20 mouse cellular contexts compared by ENCODE assay signal in genomic region chr11:21172281-21172680, GRCm38 (mm10).
DNase-seq lines count a peak whose midpoint lies in the region; ATAC-seq lines count a peak whose summit lies in the region.
"Had no signal": no experiment of that assay in that cellular context is flagged by ENCODE, and none has a peak within 500 bp of the region (broad histone marks: within the 10 kb centered on the region; RNA-seq: fewer than 3 reads in every experiment).

No protein-coding gene starts in this region.

- WGBS in liver, embryonic 11.5 days, result 74% methylated on average over 3 of the region's 3 CpGs

- H3K4me2 ChIP-seq in liver, embryonic 11.5 days, result no peak overlapping the region
- H3K4me2 ChIP-seq: heart, embryonic 12.5 days; hindbrain, embryonic 14.5 days; limb, embryonic 12.5 days; lung, embryonic 14.5 days; midbrain, embryonic 13.5 days had no signal

- peaks cover 10% of the 10 kb centered on the region for H3K4me1 ChIP-seq in liver, embryonic 11.5 days (replicated peaks; ENCODE audit: control insufficient read depth, insufficient read depth, low read length)
- H3K4me1 ChIP-seq: limb, embryonic 12.5 days had no signal

- H3K36me3 ChIP-seq in liver, embryonic 11.5 days (ENCODE audit: control insufficient read depth, insufficient read depth, low read length), result no peaks in the 10 kb centered on the region
- H3K36me3 ChIP-seq: heart, embryonic 12.5 days; limb, embryonic 12.5 days; midbrain, embryonic 13.5 days had no signal

- no peaks in the 10 kb centered on the region for H3K27me3 ChIP-seq in liver, embryonic 11.5 days (replicated peaks; ENCODE audit: control insufficient read depth, insufficient read depth, low read length)
- H3K27me3 ChIP-seq: heart, embryonic 12.5 days; limb, embryonic 12.5 days; midbrain, embryonic 13.5 days had no signal

- H3K27ac ChIP-seq in liver, embryonic 11.5 days (ENCODE audit: low read depth, low read length), result no peak overlapping the region
- H3K27ac ChIP-seq: hindbrain, embryonic 14.5 days; left cerebral cortex, adult 2 months; limb, embryonic 12.5 days; macrophage; midbrain, embryonic 13.5 days; stomach, postnatal 0 days had no signal

- H3K4me3 ChIP-seq in liver, embryonic 11.5 days (ENCODE audit: low read depth, low read length), result no peak overlapping the region
- H3K4me3 ChIP-seq: heart, embryonic 12.5 days; left cerebral cortex, adult 2 months; limb, embryonic 12.5 days; midbrain, embryonic 13.5 days had no signal

- no peak for DNase-seq in liver, embryonic 11.5 days (ENCODE audit: low spot score)
- no peak for DNase-seq in liver
- no peak for DNase-seq in layer of hippocampus, adult 9-10 months (ENCODE audit: low spot score)
- DNase-seq in adrenal gland, postnatal 36 days, result no peak
- DNase-seq: adrenal gland, adult 2 months; cerebellum, adult 18-20 months; gastrocnemius, postnatal 25 days; lung, embryonic 14.5 days; thymus, postnatal 4 days had no signal

- H3K9ac ChIP-seq in liver, embryonic 11.5 days (ENCODE audit: low read depth, low read length), result no peak overlapping the region
- H3K9ac ChIP-seq: heart, embryonic 12.5 days; hindbrain, embryonic 14.5 days; limb, embryonic 12.5 days; lung, embryonic 14.5 days; midbrain, embryonic 13.5 days had no signal

- ATAC-seq in liver, embryonic 11.5 days (replicated peaks; ENCODE audit: low FRiP score), result peak; percentile 86
- peak; percentile 58 for ATAC-seq in CD4-positive, CD25-positive, alpha-beta regulatory T cell, adult 4 months
- ATAC-seq in common myeloid progenitor, adult 5-6 weeks (replicated peaks; ENCODE audit: low read depth, poor library complexity, severe bottlenecking), result peak; percentile 59
- peak; percentile 92 for ATAC-seq in megakaryocyte-erythroid progenitor cell, adult 5-6 weeks (replicated peaks; ENCODE audit: low FRiP score, low TSS enrichment, poor library complexity, severe bottlenecking)
- ATAC-seq: intestine, postnatal 0 days; midbrain, embryonic 13.5 days had no signal

- no peaks in the 10 kb centered on the region; the same call in 1 of the 2 replicates for H3K9me3 ChIP-seq in liver, embryonic 11.5 days (ENCODE audit: control insufficient read depth, low read length)
- H3K9me3 ChIP-seq: midbrain, embryonic 13.5 days had no signal
